8 mouse cellular contexts compared by ENCODE assay signal in the genomic region with DNA sequence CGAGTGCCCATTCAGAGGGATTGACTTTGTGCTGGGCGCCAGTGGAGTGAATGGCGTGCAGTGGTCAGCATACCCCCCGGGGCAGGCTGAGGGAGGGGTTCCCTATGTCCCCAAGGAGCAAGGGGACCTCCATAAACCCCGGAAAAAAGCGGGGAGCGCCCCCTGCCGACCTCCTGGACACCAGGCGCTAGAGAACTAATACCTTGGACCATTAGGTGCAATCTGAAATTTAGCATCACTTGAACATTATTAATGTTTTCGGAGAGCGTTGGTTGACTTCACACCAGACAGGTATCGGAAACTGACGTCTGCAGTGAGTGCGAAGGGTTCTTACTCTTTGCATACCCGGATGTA. TPM values are rescaled to one million over a fixed set of nuclear protein-coding genes. Genes with fewer than 3 reads are reported as not detected.
A peak's percentile ranks its signal among the peaks of the same experiment; 100 is the strongest.
DNase-seq lines count a peak whose midpoint lies in the region; ATAC-seq lines count a peak whose summit lies in the region.

No protein-coding gene starts in this region.

- H3K9ac ChIP-seq in intestine, embryonic 15.5 days: no peak overlapping the region

- H3K9me3 ChIP-seq in intestine, embryonic 15.5 days: no peaks in the 10 kb centered on the region
- H3K9me3 ChIP-seq in limb, embryonic 10.5 days (replicated peaks): no peaks in the 10 kb centered on the region

- H3K27me3 ChIP-seq in intestine, embryonic 15.5 days (replicated peaks): no peaks in the 10 kb centered on the region
- peaks cover 43% of the 10 kb centered on the region for H3K27me3 ChIP-seq in limb, embryonic 10.5 days (ENCODE audit: low read depth, poor library complexity, severe bottlenecking)

- no peaks in the 10 kb centered on the region for H3K36me3 ChIP-seq in intestine, embryonic 15.5 days
- H3K36me3 ChIP-seq in limb, embryonic 10.5 days: no peaks in the 10 kb centered on the region

- 0 out of 2 replicates have a peak overlapping the region, but pooled peaks have one; percentile 25 for H3K4me2 ChIP-seq in intestine, embryonic 15.5 days (replicated peaks)

- no peak overlapping the region for H3K4me3 ChIP-seq in intestine, embryonic 15.5 days (replicated peaks)
- H3K4me3 ChIP-seq in limb, embryonic 10.5 days: no peak overlapping the region

- WGBS in intestine, embryonic 15.5 days: 23% methylated on average over 15 of the region's 15 CpGs
- WGBS in limb, embryonic 10.5 days: 31% methylated on average over 15 of the region's 15 CpGs

- no peaks in the 10 kb centered on the region for H3K4me1 ChIP-seq in intestine, embryonic 15.5 days (replicated peaks)
- peaks cover 17% of the 10 kb centered on the region; the same call in 1 of the 2 replicates for H3K4me1 ChIP-seq in limb, embryonic 10.5 days

- ATAC-seq in intestine, embryonic 15.5 days: no peak

- peak; percentile 31 for DNase-seq in embryo, embryonic 10.5 days (ENCODE audit: low spot score)
- DNase-seq in embryo, embryonic 9.5 days (ENCODE audit: extremely low spot score): no peak
- DNase-seq in spleen, adult 18-20 months: peak; percentile 28 to 69
- DNase-seq in spleen, adult 12 weeks (ENCODE audit: low spot score): no peak
- DNase-seq in lung, postnatal 36 days: peak; percentile 49
- DNase-seq in c-Kit-positive CD71-positive TER-119-positive erythroid progenitor cells, embryonic 14.5 days (ENCODE audit: low spot score): no peak
- no peak for DNase-seq in limb, embryonic 10.5 days (ENCODE audit: low spot score)

- no peak overlapping the region for H3K27ac ChIP-seq in intestine, embryonic 15.5 days
- no peak overlapping the region for H3K27ac ChIP-seq in limb, embryonic 10.5 days

RNA-seq across cellular contexts. Expression of a gene that starts 11.1 kb away (rescaled TPM):
- 6.6 and 7.2 TPM in 2 replicates for polyA plus RNA-seq in intestine, embryonic 15.5 days (2015; fragmentation: Nextera tagmentation; extraction: Ambion mirVana)
- polyA plus RNA-seq in limb, embryonic 10.5 days (2016; fragmentation: Nextera tagmentation; extraction: Ambion mirVana): 3.4 and 3.9 TPM in 2 replicates

RNA-seq across cellular contexts. Expression of a gene that starts 45.5 kb away (rescaled TPM):
- polyA plus RNA-seq in intestine, embryonic 15.5 days (2015; fragmentation: Nextera tagmentation; extraction: Ambion mirVana): 424 and 451 TPM in 2 replicates
- polyA plus RNA-seq in limb, embryonic 10.5 days (2016; fragmentation: Nextera tagmentation; extraction: Ambion mirVana): 554 and 638 TPM in 2 replicates

Comparison
In these comparisons a context has a peak if more than half of its experiments do, and no peak if none do; other contexts are left out.
1. DNase-seq: peak in embryo, embryonic 10.5 days (single experiment), spleen, adult 18-20 months (2 of 2) and lung, postnatal 36 days (single experiment); none in embryo, embryonic 9.5 days (single experiment), spleen, adult 12 weeks (single experiment), c-Kit-positive CD71-positive TER-119-positive erythroid progenitor cells, embryonic 14.5 days (single experiment) and limb, embryonic 10.5 days (single experiment).